Mouse (Mus musculus) heart, embryonic 10.5 days (tissue): ENCODE data around the gene Id3. TPM values are rescaled to one million over a fixed set of nuclear protein-coding genes. Genes with fewer than 3 reads are reported as not detected.

Experiments used
- DNase-seq: peaks from one replicate; pipeline ENCODE4 v3.0.0-alpha.2; 2017; ENCODE audit warnings: low spot score
- H3K27ac ChIP-seq: fragments of 300-500 bp; sonication (generic); 2 replicates; pipeline ENCODE4 v1.5.1; 2016; ENCODE audit warnings: mild to moderate bottlenecking
- H3K27me3 ChIP-seq: fragments of 300-500 bp; sonication (generic); 2 replicates; pipeline ENCODE4 v1.6.1; 2016; ENCODE audit warnings: mild to moderate bottlenecking; ENCODE audit not compliant: poor library complexity, insufficient read depth, severe bottlenecking
- H3K36me3 ChIP-seq: fragments of 300-500 bp; sonication (generic); 2 replicates; pipeline ENCODE4 v1.6.1; 2016; ENCODE audit warnings: mild to moderate bottlenecking, moderate library complexity
- H3K4me1 ChIP-seq: fragments of 300-500 bp; sonication (generic); 2 replicates; pipeline ENCODE4 v1.6.1; 2016; ENCODE audit warnings: mild to moderate bottlenecking
- H3K4me3 ChIP-seq: fragments of 300-500 bp; sonication (generic); 2 replicates; pipeline ENCODE4 v1.5.1; 2016; ENCODE audit warnings: mild to moderate bottlenecking, moderate library complexity
- H3K9me3 ChIP-seq: fragments of 300-500 bp; sonication (generic); 2 replicates; pipeline ENCODE4 v1.6.1; 2016; ENCODE audit warnings: mild to moderate bottlenecking, moderate library complexity
- WGBS: fragments of 180-500 bp; shearing (Covaris S2); methylation state at CpG from one replicate; pipeline ENCODE4 v1.1.7; 2016; 5-methylcytosine and 5-hydroxymethylcytosine counted together
- polyA plus RNA-seq: library from polyadenylated mRNA; unstranded; fragments of >200 nt; fragmentation: Nextera tagmentation; extraction: Ambion mirVana; gene quantifications from 2 replicates; pipeline ENCODE4 v1.2.1, GENCODE M21; 2016

Id3 gene
- polyA plus RNA-seq, 1 experiment from 2014 or later = 492 TPM

DNA sequence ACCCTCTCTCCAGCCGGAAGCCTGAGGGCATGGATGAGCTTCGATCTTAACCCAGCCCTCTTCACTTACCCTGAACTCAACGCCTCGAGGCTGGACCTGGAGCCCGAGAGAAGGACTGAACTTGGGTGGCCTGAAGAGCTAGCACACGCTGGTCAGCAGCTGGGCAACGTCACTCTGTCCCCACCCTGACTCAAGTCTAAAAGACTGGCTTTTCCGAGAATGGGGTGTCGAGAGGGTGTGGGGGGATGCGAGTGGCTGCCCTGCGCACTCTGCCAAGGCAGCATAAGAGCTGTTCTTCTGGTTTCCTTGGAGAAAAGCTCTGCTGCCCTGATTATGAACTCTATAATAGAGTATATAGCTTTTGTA is 1.6 kb downstream of the Id3 start:
- no peak for DNase-seq
- 1% methylated on average over 11 of the region's 11 CpGs for WGBS
- H3K27ac ChIP-seq = peak overlapping the region; percentile 95
- H3K9me3 ChIP-seq = no peaks in the 10 kb centered on the region
- peaks cover 7% of the 10 kb centered on the region; the same call in 1 of the 2 replicates for H3K36me3 ChIP-seq
- peaks cover 75% of the 10 kb centered on the region for H3K4me1 ChIP-seq
- H3K27me3 ChIP-seq = peaks cover 10% of the 10 kb centered on the region; the same call in 1 of the 2 replicates
- peak overlapping the region; percentile 85 for H3K4me3 ChIP-seq

GRCm38 (mm10) chr4:136145362-136145885 is 2.1 kb downstream of the Id3 start:
- no peak for DNase-seq
- peak overlapping the region; percentile 85 for H3K4me3 ChIP-seq
- H3K27ac ChIP-seq = peak overlapping the region; percentile 95
- H3K9me3 ChIP-seq = no peaks in the 10 kb centered on the region
- peaks cover 7% of the 10 kb centered on the region; the same call in 1 of the 2 replicates for H3K36me3 ChIP-seq
- H3K4me1 ChIP-seq = peaks cover 72% of the 10 kb centered on the region
- H3K27me3 ChIP-seq = peaks cover 10% of the 10 kb centered on the region; the same call in 1 of the 2 replicates
- 17% methylated on average over 11 of the region's 11 CpGs for WGBS

DNA sequence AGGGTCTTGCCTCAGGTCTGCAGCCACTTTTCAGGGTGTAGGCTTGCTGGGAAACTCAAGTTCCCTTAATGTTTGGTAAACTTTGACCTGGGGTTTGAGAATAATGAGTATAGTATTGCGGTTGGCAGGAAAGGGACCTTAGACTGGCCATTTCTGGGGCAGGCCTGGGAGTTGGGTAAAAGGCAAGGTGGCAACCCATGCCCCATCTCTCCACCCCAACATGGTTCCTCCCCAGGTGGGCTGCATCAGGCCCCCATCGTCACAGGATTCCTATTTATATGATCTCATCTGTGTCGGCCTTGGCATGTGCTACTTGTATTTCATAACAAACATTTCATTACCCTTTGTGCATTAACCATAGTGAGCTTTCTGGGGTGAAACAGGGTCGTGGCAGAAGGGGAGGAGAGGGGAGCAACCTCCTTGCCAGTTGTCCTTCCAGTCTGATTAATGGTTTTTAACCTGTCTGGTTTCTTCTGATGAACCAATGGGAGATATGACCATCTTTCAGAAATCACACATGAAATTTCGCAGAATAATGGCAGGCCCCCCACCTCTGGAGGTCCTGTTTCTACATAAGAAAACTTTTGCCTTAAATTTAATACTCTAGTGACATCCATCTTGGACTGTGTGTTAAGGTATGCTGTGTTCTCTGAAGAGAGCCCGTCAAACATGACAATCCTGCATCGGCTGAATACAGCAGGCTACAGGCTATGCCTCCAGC is 2.9 kb downstream of the Id3 start:
- H3K27me3 ChIP-seq = peaks cover 18% of the 10 kb centered on the region; the same call in 1 of the 2 replicates
- 17% methylated on average over 7 of the region's 7 CpGs for WGBS
- H3K9me3 ChIP-seq = no peaks in the 10 kb centered on the region
- peak overlapping the region; percentile 95 for H3K27ac ChIP-seq
- H3K36me3 ChIP-seq = peaks cover 7% of the 10 kb centered on the region; the same call in 1 of the 2 replicates
- H3K4me1 ChIP-seq = peaks cover 72% of the 10 kb centered on the region
- peak overlapping the region; percentile 85 for H3K4me3 ChIP-seq
- DNase-seq = no peak

- 8% methylated on average over 6 of the region's 6 CpGs for WGBS
- DNase-seq = no peak
- H3K4me3 ChIP-seq = peak overlapping the region; percentile 85
- peak overlapping the region; percentile 95 for H3K27ac ChIP-seq
- peaks cover 20% of the 10 kb centered on the region; the same call in 1 of the 2 replicates for H3K27me3 ChIP-seq
- H3K36me3 ChIP-seq = peaks cover 7% of the 10 kb centered on the region; the same call in 1 of the 2 replicates
- H3K9me3 ChIP-seq = no peaks in the 10 kb centered on the region
- H3K4me1 ChIP-seq = peaks cover 67% of the 10 kb centered on the region
These were observed 3.4 kb downstream of the Id3 start for GRCm38 (mm10) chr4:136146712-136147154.

DNA sequence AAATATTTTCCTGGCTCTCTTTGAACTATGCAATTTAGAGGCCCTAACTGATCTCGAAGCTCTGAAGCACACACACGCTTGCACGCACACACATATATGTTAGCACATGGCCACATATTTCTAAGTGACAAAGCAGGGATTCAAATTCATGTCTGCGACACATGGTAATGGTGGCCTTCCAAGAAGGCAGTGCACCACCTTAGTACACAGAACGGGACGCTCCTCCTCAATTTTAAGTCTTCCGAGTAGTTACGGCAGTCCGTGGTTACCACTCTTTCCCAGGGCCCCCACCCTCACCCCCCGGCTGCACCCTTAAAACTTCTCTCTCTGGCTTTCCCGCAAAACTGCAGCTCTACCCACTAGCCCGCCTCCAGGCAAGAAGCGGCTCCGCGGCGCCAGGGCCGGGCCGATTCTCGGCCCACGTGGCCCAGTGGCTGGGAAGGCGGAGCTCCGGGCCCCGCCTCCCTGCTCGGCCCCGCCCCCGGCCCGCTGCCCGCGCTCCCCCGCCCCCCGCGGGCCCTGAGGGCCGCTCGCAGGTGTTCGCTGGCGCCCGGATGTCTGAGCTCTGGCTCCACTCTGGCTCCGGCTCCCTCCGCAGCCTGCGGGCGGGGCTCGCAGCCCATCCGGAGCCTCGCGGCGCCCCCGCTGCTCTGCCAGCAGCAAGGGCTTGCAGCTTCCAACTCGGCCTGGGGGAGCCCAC is 4.3 kb downstream of the Id3 start:
- DNase-seq = peak; percentile 94
- Histone ChIP-seq H3K36me3 (peaks cover 7% of the 10 kb centered on the region; the same call in 1 of the 2 replicates), H3K27me3 (peaks cover 20% of the 10 kb centered on the region; the same call in 1 of the 2 replicates), H3K27ac (peak overlapping the region; percentile 93), H3K4me1 (peaks cover 64% of the 10 kb centered on the region), H3K9me3 (no peaks in the 10 kb centered on the region), H3K4me3 (peak overlapping the region; percentile 49)
- under 1% methylated on average over 47 of the region's 48 CpGs for WGBS

DNA sequence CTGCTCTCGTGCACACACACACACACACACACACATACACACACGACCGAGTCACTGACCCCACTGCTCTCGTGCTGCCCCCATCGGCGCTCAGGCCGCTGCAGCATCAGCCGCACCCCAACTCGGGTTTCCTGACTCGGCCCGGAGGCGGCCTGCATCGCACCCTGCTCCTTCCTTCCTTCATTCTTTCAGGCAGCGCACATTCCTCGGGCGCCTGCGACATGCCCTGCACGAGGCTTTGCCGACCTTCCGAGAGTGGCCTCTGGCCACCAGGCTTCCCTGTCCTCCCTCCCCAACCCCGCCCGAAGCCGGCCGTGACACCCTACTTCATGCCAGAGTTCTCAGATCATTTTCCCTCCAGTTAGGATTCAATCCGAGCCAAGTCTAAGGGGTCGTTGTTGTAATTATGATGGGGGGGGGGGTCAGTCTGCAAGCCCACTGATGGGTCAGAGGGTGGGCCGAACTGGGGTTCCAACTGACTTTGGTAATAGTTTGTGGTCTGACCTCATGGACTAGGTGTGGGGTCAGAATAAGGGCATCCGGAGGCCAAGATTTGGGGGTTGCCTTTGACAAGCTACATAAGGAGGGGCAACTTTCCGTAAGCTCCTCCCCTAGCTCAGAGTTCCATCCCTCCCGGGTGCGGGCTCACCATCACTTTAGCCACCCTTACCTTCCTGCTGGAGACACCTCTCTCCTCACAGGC is 5.2 kb downstream of the Id3 start:
- peak overlapping the region; percentile 93 for H3K27ac ChIP-seq
- peak; percentile 83 for DNase-seq
- H3K4me1 ChIP-seq = peaks cover 59% of the 10 kb centered on the region
- H3K36me3 ChIP-seq = peaks cover 7% of the 10 kb centered on the region; the same call in 1 of the 2 replicates
- WGBS = 5% methylated on average over 31 of the region's 31 CpGs
- peaks cover 20% of the 10 kb centered on the region; the same call in 1 of the 2 replicates for H3K27me3 ChIP-seq
- H3K9me3 ChIP-seq = no peaks in the 10 kb centered on the region
- H3K4me3 ChIP-seq = peak overlapping the region; percentile 49

- 69% methylated on average over 2 of the region's 2 CpGs for WGBS
- Histone ChIP-seq H3K27me3 (peaks cover 20% of the 10 kb centered on the region; the same call in 1 of the 2 replicates), H3K9me3 (no peaks in the 10 kb centered on the region), H3K4me3 (no peak overlapping the region), H3K4me1 (peaks cover 54% of the 10 kb centered on the region), H3K36me3 (peaks cover 7% of the 10 kb centered on the region; the same call in 1 of the 2 replicates), H3K27ac (peak overlapping the region; percentile 93)
- DNase-seq = no peak
These were observed 5.7 kb downstream of the Id3 start for GRCm38 (mm10) chr4:136149045-136149379.

DNA sequence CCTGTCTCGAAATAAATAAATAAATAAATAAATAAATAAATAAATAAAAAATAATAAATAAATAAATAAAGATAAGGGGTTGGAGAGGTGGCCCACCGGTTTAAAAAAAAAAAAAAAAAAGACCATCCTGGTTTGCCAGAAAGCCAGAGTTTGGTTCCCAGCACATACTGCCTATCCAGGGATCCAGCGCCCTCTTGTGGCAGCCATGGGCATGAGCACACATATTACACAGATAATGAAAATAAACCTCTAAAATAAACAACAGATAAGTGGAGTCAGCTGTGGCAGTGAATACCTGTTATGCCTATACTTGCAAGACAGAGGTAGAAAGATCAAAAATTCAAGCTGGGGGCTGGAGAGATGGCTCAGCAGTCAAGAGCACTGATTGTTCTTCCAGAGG is 6.4 kb downstream of the Id3 start:
- peaks cover 7% of the 10 kb centered on the region; the same call in 1 of the 2 replicates for H3K36me3 ChIP-seq
- no peak overlapping the region for H3K27ac ChIP-seq
- H3K4me1 ChIP-seq = peaks cover 48% of the 10 kb centered on the region
- DNase-seq = no peak
- no peak overlapping the region for H3K4me3 ChIP-seq
- no peaks in the 10 kb centered on the region for H3K9me3 ChIP-seq
- WGBS = 40% methylated on average over 3 of the region's 3 CpGs
- H3K27me3 ChIP-seq = peaks cover 20% of the 10 kb centered on the region; the same call in 1 of the 2 replicates

DNA sequence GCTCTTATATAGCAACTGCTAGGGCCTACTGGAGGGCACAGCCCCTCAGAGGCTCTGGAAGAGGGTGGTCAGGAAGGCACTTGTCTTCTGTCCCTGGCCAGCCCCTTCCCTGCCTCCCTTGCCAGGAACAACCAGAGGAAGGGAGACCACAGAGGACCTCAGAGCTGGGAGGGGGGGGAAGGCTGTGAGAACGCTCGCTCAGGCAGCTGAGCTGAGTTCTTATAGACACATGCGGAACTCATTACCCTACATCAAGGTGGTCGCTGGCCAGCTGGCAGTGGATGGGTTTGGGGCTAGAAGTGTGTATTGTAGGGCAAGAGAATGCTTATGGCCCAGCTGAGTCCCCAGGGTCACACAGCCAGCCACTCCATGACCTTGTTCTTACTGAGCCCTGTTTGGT is 7.3 kb downstream of the Id3 start:
- Histone ChIP-seq H3K4me3 (no peak overlapping the region), H3K36me3 (0 out of 2 replicates have a peak, but pooled peaks cover under 1% of the 10 kb centered on the region), H3K9me3 (no peaks in the 10 kb centered on the region), H3K27ac (peak overlapping the region; percentile 59; the same call in 1 of the 2 replicates), H3K27me3 (peaks cover 16% of the 10 kb centered on the region; the same call in 1 of the 2 replicates), H3K4me1 (peaks cover 44% of the 10 kb centered on the region)
- WGBS = 59% methylated on average over 4 of the region's 4 CpGs
- no peak for DNase-seq

GRCm38 (mm10) chr4:136152821-136153220 is 9.5 kb downstream of the Id3 start:
- H3K27me3 ChIP-seq = peaks cover 10% of the 10 kb centered on the region; the same call in 1 of the 2 replicates
- H3K9me3 ChIP-seq = no peaks in the 10 kb centered on the region
- no peak for DNase-seq
- H3K4me3 ChIP-seq = no peak overlapping the region
- no peaks in the 10 kb centered on the region for H3K36me3 ChIP-seq
- H3K27ac ChIP-seq = 0 out of 2 replicates have a peak overlapping the region, but pooled peaks have one; percentile 13
- peaks cover 27% of the 10 kb centered on the region for H3K4me1 ChIP-seq
- 82% methylated on average over 4 of the region's 4 CpGs for WGBS

GRCm38 (mm10) chr4:136154462-136154861 is 11.2 kb downstream of the Id3 start:
- WGBS = 63% methylated on average over 9 of the region's 9 CpGs
- H3K36me3 ChIP-seq = no peaks in the 10 kb centered on the region
- H3K27me3 ChIP-seq = peaks cover 10% of the 10 kb centered on the region; the same call in 1 of the 2 replicates
- H3K27ac ChIP-seq = no peak overlapping the region
- no peak for DNase-seq
- no peak overlapping the region for H3K4me3 ChIP-seq
- no peaks in the 10 kb centered on the region for H3K9me3 ChIP-seq
- peaks cover 15% of the 10 kb centered on the region for H3K4me1 ChIP-seq

- DNase-seq = no peak
- H3K9me3 ChIP-seq = no peaks in the 10 kb centered on the region
- H3K27me3 ChIP-seq = no peaks in the 10 kb centered on the region
- H3K4me1 ChIP-seq = peaks cover 8% of the 10 kb centered on the region
- 68% methylated on average over 6 of the region's 6 CpGs for WGBS
- H3K4me3 ChIP-seq = no peak overlapping the region
- no peak overlapping the region; the same call in 1 of the 2 replicates for H3K27ac ChIP-seq
- no peaks in the 10 kb centered on the region for H3K36me3 ChIP-seq
These were observed 15.2 kb downstream of the Id3 start for GRCm38 (mm10) chr4:136158498-136158897.
